Mouse (Mus musculus): ENCODE measurements around the gene Nt5dc3.

The Nt5dc3 gene

DNA sequence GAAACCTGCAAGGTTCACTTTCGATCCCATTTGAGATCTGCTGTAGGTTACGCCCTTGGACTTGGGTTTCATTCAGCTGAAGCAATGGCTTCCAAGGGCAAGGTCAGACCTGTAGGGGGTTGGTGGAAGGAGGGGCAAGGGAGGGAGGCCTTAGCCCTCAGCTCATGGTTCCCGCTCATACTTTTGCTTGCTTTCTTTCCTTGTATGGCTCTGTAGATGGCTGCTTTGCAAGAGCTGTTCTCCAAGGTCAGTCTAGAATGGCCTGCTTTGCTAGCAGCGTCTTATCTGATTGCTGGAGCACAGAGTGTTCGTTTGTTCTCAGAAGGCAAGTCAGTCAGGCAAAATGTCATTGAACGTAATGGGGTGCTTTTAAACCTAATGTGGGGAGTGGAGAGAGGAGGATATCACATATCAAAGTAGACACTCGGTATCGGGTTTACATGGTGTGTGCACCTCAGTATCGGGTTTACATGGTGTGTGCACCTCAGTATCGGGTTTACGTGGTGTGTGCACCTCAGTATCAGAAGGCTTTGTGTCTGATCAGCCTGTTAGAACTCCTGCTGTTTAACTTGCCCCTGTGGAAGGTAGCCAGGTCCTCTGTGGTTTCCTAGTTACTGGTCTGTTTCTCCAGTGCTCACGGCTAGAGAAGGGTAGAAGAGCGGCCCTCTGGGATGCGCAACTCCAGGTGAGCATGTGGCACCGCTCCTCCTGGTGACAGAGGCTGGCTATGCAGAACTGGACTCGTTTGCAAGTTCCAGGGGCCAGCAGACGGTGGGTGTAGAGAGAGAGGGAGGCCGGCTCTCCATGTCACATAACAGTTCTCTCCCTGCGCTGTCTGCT is 35.7 kb downstream of the Nt5dc3 start:
- no peak for DNase-seq (ENCODE audit: extremely low read depth, low read depth)

DNA sequence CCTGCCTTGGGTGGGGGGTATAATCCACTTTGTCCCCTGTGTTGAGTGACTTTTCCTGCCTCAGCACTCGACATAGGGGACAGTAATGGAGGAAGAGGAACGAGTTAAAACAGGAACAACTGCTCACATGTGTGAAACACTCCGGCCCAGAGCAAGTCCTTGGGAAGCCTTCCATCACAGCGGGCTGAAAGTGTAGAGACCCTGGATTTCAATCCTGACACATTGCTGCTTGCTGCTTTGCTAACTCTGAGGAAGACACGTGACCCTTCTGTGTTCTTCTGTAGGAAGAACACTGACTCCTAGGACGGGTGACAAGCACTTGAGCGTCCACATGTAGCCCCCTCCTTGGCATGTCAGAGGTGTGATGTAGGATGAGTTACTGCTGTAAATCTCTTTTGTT is 36.3 kb downstream of the Nt5dc3 start:
- no peak for DNase-seq (ENCODE audit: extremely low read depth, low read depth)

DNA sequence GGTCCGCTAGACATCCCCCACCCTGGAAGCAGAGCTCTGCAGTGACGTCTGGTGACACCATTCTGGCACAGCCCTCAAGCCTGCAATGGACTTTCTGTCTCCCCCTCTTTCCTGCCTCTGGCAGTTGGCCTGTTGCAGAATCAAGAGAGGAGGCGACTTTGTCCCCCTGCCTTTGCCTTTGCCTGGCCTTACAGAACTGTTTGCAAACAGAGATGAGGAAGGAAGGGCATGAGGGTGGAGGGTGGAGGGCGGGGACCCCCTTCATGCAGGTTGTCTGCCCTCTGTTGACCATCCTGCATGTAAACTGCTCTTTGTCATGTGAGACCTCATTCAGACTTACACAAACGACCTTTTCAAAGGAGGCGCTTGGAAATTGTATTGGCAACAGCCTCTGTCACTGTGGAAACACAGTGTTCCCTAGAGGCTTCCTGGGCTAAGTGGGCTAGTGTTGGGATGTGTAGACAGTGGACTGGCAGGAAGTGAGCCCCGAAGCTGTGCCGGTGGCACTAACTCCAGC is 40.9 kb downstream of the Nt5dc3 start:
- DNase-seq (ENCODE audit: extremely low read depth, low read depth): no peak

DNA sequence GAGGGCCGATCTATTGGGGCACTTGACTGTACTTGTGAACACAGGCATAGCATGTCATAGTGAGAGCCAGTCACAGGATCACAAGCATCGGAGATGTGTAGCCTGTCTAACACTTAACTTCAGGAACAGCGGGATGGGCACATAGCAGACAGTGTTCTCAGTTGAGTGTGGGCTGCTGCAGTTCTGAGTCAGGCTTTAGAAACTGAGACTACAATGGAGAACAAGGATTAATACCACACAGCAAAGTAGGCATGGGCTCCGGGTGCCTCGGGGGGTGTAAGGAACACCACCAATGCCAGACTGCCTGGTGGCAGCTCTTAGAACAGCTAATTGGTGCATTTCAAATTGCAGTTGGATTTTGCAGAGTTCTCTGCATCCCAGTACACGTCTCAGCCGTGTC is 42.2 kb downstream of the Nt5dc3 start:
- DNase-seq (ENCODE audit: extremely low read depth, low read depth): no peak

DNA sequence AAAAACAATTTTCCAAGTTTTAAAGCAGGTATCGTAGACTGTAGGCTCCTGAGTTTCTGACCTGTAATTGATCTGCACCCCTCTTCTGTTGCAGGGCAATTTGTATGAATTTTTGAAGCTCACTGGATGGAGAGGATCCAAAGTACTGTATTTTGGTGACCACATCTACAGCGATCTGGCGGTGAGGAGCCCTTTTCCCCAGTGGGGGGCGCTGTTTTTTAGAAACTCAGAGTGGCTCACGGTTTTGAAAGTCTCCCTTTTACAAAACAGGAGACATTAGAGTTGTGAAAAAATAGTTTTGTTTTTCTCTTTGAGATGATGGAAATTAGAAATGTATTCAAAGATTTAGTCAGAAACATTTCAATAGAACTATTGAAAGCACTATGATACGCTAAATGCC is 45.3 kb downstream of the Nt5dc3 start:
- no peak for DNase-seq (ENCODE audit: extremely low read depth, low read depth)

DNA sequence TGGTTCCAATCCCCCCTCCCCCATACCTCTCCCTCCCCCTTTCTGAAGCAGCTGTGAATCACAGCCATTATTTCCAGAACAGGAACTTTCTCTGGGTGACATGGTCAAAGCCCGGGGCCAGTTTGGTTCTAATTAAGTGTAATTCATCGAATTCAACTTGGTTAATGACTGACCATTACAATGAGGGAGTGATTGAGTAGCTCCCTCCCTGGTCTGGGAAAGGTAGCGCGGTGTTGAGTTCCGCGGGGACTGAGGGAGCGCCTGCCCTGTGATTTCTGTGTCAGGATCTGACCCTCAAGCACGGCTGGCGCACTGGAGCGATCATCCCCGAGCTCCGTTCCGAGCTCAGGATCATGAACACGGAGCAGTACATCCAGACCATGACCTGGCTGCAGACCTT is 46.1 kb downstream of the Nt5dc3 start:
- no peak for DNase-seq (ENCODE audit: extremely low read depth, low read depth)

DNA sequence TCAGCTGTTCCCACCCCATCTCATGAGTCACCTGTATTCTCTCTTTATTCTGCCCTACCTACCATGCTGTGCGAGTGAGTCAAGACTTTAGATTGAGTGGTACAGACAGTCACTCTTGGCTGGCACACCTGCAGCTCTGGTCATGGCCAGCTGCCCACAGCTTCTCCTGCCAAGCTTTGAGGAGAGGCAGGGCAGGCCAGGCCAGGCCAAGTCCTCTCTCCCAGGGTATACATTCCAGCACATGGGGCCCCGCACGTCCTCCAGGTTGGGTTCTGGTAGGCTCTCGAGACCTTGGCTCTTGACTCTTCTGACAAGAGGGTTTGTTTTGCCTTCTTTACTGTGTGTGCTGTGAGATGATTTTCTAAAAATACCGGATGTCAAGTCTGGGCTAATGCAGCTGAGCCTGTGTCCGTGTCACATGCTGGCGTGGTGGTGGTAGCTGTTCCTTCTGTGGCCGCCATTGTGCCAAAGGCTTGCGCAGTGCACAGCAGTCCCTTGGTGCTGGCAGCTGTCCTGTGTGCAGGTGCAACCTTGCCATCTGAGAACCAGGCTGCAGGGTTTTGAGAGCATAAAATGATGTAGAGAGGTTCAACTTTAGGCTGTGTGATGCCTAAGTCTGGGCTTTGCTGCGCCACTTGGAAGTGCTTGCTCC is 47.2 kb downstream of the Nt5dc3 start:
- no peak for DNase-seq (ENCODE audit: extremely low read depth, low read depth)

DNA sequence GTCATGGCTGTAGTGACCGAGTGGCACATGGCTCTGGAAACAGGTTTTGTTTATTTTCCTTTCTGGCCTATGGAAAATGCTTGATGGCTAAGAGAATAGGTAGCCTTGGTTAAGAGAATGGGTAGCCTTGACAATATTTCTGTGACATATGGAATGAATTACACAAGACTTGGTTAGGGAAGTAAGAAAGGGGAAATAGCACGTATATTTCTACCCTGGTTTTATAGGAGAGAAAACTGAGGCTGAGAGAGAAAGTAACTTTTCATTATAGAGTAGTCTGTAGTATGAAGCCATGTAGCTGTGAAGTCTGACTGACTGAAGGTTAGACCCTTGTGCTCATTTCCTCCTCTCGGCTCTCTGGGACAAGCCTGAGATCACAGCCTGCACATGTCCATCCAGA is 48.1 kb downstream of the Nt5dc3 start:
- DNase-seq (ENCODE audit: extremely low read depth, low read depth): no peak

DNA sequence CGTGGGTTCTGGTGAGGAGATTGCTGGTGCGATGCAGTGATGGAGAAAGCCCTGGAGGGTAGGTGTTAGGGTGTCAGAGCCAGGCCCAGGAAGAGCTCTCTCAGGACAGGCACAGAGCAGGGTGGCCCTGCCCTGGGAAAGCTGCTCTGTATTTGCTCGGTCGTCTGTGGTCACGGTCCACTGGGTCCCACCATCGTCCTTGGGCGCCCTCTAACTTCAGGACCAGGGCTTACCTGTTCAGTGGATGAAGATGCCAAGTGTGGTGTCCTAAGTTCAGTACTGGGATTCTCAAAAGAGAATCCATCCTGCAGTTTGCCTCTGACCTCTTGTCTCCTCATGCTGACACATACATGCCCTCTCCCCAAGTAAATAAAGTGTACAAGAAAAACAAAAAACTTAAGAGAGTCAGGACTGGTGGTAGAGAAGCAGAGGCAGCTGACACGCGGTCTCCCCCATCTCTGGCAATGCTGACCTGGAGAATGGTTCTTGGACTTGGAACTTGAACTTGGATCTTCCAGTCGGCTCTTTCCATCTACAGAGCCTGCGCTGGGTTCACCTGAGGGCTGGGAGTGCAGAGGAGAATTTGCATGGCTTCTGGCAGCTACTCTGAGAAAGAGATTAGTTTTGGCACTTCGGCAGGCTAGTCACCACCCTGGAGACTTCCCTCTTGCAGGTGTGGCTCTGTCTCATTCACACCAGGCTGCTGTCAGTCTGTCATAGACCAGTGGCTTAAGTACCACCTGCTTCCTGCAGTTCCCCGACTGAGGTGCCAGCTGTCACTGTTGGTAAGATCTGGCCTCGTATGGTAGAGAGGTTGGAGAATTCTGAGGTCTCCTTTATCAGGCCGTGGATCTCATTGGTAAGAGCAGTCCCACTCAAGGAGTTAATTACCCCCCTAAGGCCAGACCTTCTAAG is 49.7 kb downstream of the Nt5dc3 start:
- no peak for DNase-seq (ENCODE audit: extremely low read depth, low read depth)

DNA sequence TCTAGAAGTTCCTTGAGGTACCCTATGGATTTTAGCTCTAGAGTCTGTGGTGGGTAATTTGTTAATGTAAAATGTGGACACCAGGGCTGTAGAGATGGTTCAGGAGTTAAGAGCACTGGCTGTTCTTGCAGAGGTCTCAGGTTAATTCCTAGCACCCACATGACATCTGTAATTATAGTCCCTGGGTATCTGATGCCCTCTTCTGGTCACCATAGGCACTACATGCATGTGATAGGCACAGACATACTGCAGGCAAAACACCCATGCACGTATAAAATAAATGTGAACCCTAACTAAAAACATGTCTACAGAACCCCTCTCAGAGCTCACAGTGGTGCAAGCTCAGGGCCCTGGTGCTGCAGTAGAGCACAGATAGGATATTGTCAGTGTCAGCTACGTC is 50.7 kb downstream of the Nt5dc3 start:
- no peak for DNase-seq (ENCODE audit: extremely low read depth, low read depth)

DNA sequence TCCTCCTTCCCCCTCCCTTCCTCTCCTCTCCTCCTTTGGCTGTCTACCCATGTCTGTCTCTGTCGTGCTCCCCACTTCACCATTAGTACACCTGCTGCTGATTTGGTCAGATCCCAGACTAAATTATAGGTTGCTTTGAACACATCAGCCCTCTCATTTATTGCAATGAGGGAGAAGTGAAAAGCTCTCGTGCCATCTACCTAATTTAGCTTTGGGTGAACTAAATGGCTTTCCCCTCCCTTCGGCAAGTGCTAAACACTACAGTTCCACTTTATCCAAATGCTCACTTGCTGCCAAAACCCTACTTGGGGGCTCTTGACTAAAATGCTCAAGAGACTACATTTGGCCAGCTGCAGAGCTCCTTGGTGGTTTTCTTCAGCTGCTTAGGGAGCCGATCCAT is 58.0 kb downstream of the Nt5dc3 start:
- DNase-seq (ENCODE audit: extremely low read depth, low read depth): no peak

DNA sequence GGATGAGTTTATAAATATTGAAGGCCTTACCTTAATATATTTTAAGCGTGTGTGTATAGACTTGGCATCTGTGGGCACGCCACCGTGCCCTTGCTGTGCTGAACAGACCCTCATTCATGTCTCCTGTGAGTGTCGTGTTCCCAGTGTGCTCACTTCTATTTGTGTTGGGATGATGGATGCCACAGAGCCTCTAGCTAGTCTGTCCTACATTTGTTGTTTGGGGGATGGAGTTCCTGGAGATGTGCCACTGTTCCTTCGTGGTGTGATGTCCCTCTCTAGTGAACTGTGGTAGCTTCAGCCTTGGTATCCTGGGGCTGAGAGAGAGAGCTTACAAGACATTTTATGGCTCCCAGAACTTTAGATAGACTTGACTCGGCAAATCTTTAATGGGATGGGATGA is 60.0 kb downstream of the Nt5dc3 start:
- DNase-seq (ENCODE audit: extremely low read depth, low read depth): no peak

DNA sequence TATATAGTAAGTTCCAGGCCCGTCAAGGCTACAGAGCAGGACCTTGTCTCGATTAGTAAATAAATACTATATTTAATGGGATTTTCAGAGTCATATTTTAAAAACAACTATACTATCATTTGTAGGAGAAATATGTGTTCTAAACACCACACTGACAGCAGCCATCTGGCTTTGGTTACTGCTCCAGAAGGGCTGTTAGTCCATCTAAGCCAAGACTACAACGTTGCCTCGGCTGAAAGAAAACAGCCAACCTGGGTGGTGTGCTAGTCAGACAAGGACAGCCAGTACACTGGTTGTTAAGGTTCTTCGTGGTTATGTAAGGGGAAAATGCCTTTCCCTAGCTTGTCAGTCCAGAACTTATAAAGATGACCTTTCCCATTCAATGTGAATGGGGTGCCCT is 63.9 kb downstream of the Nt5dc3 start:
- DNase-seq (ENCODE audit: extremely low read depth, low read depth): no peak

DNA sequence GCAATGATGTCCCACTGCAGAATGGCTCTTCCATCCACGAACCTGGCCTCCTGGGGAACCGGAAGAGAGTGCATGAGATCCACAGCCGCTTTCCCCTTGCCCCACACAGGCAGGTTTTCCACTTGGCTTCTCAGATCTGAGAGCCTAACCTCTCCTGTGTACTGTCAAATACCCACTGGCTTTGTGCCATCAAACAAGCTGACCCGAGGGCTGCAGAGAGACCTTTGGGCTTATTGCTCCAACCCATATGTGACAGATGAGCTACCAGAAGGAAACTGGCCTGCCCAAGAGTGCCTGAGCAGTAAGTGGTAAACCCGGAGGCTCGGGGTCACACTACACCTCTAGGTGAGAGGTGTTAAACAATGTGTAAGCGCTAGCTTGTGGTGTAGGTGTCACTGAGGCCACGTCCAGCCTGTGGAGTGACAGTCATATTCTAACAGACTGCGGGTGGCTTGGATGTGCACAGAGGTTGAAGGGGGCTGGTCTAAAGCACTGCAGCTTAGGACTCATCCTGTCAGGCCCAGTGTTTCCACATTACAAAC is 68.2 kb downstream of the Nt5dc3 start:
- DNase-seq (ENCODE audit: extremely low read depth, low read depth): no peak

DNA sequence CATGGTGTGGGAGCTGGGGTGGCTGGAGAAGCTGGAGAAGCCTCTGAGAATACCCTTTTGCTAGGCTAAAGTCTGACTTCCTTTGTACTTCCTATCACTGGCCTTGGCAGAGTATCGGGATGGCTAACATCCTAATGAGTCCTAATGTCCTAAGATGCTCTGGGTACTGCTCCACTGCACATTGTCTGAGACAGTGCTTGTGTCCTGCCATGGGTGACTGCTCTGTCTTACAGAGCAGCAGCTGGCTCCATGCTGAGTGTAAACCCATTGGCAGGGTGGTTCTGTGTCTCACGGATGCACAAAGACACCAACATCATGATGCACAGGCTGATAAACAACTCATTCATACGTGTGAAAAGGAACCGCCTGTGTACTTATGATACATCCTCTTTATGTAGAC is 70.3 kb downstream of the Nt5dc3 start:
- DNase-seq (ENCODE audit: extremely low read depth, low read depth): no peak

DNA sequence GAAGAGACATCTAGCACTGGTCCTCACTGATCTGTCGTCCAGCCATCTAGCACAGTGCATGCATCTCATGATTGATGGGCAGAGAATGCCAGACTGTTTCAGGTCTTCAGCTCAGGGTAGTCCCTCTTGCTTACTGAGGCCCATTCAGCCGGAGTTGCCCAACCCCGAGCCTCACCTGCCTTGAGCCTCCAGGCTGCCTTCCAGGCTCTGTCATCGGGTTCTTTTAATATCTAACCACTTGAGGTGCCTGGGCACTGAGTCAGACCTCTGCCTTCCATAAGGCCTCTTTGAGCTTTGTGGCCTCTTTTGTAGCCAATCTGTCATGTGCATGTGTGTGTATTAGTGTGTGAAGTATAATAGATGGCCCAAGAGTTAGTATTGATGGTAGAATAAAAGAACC is 70.7 kb downstream of the Nt5dc3 start:
- no peak for DNase-seq (ENCODE audit: extremely low read depth, low read depth)

DNA sequence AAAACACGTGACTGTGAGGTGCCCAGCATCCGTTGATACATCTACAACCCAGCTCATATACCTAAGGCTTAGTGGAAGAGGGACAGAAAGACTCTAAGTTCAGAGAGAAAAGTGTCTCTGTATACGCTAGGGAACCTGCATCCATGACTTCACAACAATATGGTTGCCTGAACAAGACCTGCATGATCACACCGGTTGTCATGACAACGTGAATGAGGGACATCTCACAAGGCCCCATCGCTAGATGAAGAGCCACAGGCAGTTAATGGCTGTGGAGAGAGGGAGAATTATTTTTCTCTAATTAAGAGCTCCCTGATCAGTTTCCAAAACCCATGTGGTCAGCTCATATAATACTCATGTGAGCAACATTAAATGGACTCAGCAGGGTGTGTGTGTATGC is 73.4 kb downstream of the Nt5dc3 start:
- DNase-seq (ENCODE audit: extremely low read depth, low read depth): no peak

DNA sequence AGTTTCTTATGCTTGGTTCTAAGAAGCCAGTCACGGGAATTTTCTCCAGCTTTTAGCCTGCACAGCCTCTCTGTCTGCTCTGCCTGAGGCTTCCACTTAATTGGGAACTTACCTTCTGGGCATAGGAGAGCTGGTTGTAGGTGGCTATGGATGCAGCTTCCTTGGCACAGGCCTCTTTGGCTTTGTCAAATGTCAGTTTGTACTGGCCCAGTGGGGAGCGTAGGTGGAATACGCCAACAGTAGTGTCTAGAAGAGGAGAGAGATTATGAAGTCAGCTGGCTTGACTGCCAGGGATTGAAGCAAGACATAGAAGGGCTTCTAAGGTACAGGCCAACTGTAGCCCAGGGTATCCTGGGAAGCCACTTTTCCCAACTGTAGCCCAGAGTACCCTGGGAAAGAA is 74.6 kb downstream of the Nt5dc3 start:
- DNase-seq (ENCODE audit: extremely low read depth, low read depth): no peak

DNA sequence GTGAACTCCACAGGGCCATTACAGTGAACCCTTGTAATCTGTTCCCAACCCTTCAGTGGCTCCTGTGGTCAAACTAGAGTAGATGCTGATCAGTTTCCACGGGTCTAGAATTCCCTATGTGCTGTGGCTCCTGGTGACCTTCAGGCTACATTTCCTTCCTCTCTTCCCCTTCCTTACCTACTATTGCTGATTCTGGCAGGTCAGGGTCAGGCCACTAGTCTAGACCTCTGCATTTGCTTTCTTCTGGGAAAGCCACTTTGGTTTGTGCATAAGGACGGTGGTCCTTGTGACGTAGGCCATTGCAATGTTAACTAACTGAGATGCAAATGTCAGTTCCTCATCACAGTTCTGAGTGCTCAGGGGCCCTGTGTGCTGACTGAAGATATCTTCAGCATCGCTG is 81.6 kb downstream of the Nt5dc3 start:
- DNase-seq (ENCODE audit: extremely low read depth, low read depth): no peak

DNA sequence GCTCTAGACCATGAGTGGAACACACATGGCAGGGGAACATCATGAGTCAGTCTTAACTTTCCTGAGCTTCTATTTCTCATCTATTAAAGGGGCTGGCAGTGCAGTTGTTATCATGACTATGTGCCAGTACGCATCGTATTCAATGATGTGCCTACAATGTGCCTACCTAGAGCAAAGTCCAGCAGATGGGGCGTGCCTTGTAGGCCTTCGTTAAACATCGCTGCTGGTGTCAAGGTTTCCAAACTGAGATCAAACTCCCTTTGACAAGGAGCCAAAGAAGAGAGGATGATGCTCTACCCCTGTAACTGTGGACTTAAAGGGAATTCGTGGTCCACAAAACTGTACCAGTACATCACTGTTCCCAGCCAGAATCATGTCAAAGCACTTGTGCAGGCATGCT is 83.7 kb downstream of the Nt5dc3 start:
- no peak for DNase-seq (ENCODE audit: extremely low read depth, low read depth)

DNA sequence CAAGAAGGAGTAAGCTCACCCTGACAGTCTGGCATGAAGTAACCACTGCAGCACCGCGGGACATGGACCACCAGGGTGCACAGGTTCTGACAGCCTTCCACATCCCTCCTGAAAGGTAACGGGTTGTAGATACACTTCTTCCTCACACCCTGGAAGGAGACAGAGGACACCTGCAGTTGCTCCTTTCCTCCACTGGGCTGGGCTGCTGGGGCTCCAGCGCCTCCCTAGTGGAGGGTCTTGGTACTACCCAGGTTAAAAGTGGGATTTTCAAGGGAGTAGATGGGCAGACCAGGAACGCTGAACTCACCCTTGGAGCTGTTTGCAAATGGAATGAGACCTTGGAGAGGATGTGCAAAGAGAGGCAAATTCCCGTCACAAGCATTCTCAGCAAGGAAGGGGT is 84.6 kb downstream of the Nt5dc3 start:
- DNase-seq (ENCODE audit: extremely low read depth, low read depth): no peak

DNA sequence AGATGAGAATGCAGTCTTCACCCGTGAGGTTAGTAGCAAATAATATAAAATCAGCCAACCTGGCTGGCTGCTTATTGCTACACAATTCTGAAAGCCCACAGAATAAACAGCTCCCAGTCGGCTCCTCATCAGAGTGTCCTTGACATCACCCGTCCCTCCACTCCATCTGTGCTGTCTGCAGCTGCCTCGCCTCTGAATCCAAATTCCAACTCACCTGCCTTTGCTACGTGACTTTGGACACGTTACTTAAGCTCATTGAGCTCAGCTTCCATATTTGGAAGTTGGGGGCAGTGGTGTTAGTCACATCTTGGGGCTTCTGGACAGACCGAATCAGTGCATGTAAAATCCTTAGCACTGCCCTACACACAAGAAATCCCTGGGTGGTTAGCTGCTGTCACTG is 93.3 kb downstream of the Nt5dc3 start:
- no peak for DNase-seq (ENCODE audit: extremely low read depth, low read depth)
